In genomic region chr17:31309281-31309793, GRCm38 (mm10) we compare ENCODE assay signal across 11 mouse cellular contexts. TPM values are rescaled to one million over a fixed set of nuclear protein-coding genes. Genes with fewer than 3 reads are reported as not detected.
DNase-seq lines count a peak whose midpoint lies in the region; ATAC-seq and TF ChIP-seq lines count a peak whose summit lies in the region.
"Had no signal": no experiment of that assay in that cellular context is flagged by ENCODE, and none has a peak within 500 bp of the region (broad histone marks: within the 10 kb centered on the region; RNA-seq: fewer than 3 reads in every experiment).

No protein-coding gene starts in this region.

- no peaks in the 10 kb centered on the region for H3K27me3 ChIP-seq in forebrain, postnatal 0 days (ENCODE audit: insufficient read depth, low read length)
- H3K27me3 ChIP-seq in forebrain, embryonic 13.5 days = no peaks in the 10 kb centered on the region
- H3K27me3 ChIP-seq in Patski = no peaks in the 10 kb centered on the region
- no peaks in the 10 kb centered on the region for H3K27me3 ChIP-seq in hindbrain, embryonic 10.5 days (ENCODE audit: insufficient read depth, poor library complexity, severe bottlenecking)
- no peaks in the 10 kb centered on the region for H3K27me3 ChIP-seq in midbrain, postnatal 0 days (ENCODE audit: insufficient read depth, low read length)

- H3K9ac ChIP-seq in forebrain, postnatal 0 days = no peak overlapping the region
- no peak overlapping the region for H3K9ac ChIP-seq in forebrain, embryonic 13.5 days
- H3K9ac ChIP-seq in midbrain, postnatal 0 days (replicated peaks; ENCODE audit: low read length, poor library complexity, severe bottlenecking) = no peak overlapping the region

- no peak overlapping the region for H3K4me2 ChIP-seq in forebrain, postnatal 0 days (ENCODE audit: low read depth)
- no peak overlapping the region for H3K4me2 ChIP-seq in forebrain, embryonic 13.5 days
- H3K4me2 ChIP-seq in midbrain, postnatal 0 days (ENCODE audit: low read depth, low read length, poor library complexity, severe bottlenecking) = no peak overlapping the region

- DNase-seq in forebrain, postnatal 0 days = no peak
- peak; percentile 78 for DNase-seq in Patski (ENCODE audit: low read depth, low spot score)
- DNase-seq in hindbrain, embryonic 10.5 days (ENCODE audit: low spot score) = peak; percentile 58
- peak; percentile 74 for DNase-seq in midbrain, postnatal 0 days (ENCODE audit: low spot score)
- DNase-seq in urinary bladder, postnatal 10 days (ENCODE audit: low spot score) = no peak
- no peak for DNase-seq in spleen, postnatal 4 days (ENCODE audit: low spot score in 2 of 2)
- DNase-seq in kidney, postnatal 14 days = no peak
- DNase-seq: heart, postnatal 36 days; layer of hippocampus, adult 9-11 months; thymus, postnatal 4 days had no signal

- 0 out of 2 replicates have a peak, but pooled peaks cover 3% of the 10 kb centered on the region for H3K36me3 ChIP-seq in forebrain, postnatal 0 days (ENCODE audit: insufficient read depth)
- H3K36me3 ChIP-seq in forebrain, embryonic 13.5 days (ENCODE audit: poor library complexity, severe bottlenecking) = no peaks in the 10 kb centered on the region
- 0 out of 2 replicates have a peak, but pooled peaks cover 5% of the 10 kb centered on the region for H3K36me3 ChIP-seq in hindbrain, embryonic 10.5 days
- 0 out of 2 replicates have a peak, but pooled peaks cover 4% of the 10 kb centered on the region for H3K36me3 ChIP-seq in midbrain, postnatal 0 days (ENCODE audit: insufficient read depth, low read length)

- TF ChIP-seq CTCF in forebrain, postnatal 0 days (IDR thresholded peaks at IDR 0.05; ENCODE audit: low read depth) = no peak
- TF ChIP-seq CTCF in Patski (IDR thresholded peaks at IDR 0.05) = no peak
- no peak for TF ChIP-seq CTCF in midbrain, postnatal 0 days (IDR thresholded peaks at IDR 0.05)

- H3K27ac ChIP-seq in forebrain, postnatal 0 days (ENCODE audit: low read depth, low read length) = no peak overlapping the region
- H3K27ac ChIP-seq in forebrain, embryonic 13.5 days = no peak overlapping the region
- H3K27ac ChIP-seq in hindbrain, embryonic 10.5 days = peak overlapping the region; percentile 70
- H3K27ac ChIP-seq in midbrain, postnatal 0 days (ENCODE audit: low read depth, low read length) = no peak overlapping the region

- H3K4me3 ChIP-seq in forebrain, postnatal 0 days (ENCODE audit: low read depth, low read length) = no peak overlapping the region
- no peak overlapping the region for H3K4me3 ChIP-seq in forebrain, embryonic 13.5 days
- no peak overlapping the region for H3K4me3 ChIP-seq in hindbrain, embryonic 10.5 days
- H3K4me3 ChIP-seq in midbrain, postnatal 0 days (ENCODE audit: low read depth, low read length) = no peak overlapping the region

- H3K4me1 ChIP-seq in forebrain, postnatal 0 days (ENCODE audit: insufficient read depth) = no peaks in the 10 kb centered on the region
- H3K4me1 ChIP-seq in forebrain, embryonic 13.5 days = no peaks in the 10 kb centered on the region
- H3K4me1 ChIP-seq in hindbrain, embryonic 10.5 days (replicated peaks) = peaks cover 52% of the 10 kb centered on the region
- H3K4me1 ChIP-seq in midbrain, postnatal 0 days (ENCODE audit: insufficient read depth, low read length) = no peaks in the 10 kb centered on the region

- 53% methylated on average over 6 of the region's 6 CpGs for WGBS in forebrain, postnatal 0 days
- WGBS in forebrain, embryonic 13.5 days = 67% methylated on average over 6 of the region's 6 CpGs
- WGBS in hindbrain, embryonic 10.5 days = 44% methylated on average over 6 of the region's 6 CpGs
- WGBS in midbrain, postnatal 0 days = 45% methylated on average over 6 of the region's 6 CpGs

- CTCF ChIA-PET in Patski (lab: Charles Lee) = interaction anchor here (1.0 to 1.4 kb wide), 3 partner anchors 8 to 16 kb away, joined by 3 to 5 read pairs (median 4); no protein-coding TSS in a partner anchor

- in situ Hi-C loops in Patski (cut with MboI; ENCODE audit: low pct_unique_long_range_greater_than_20kb) = no loop called here

- POLR2A ChIA-PET in Patski (lab: Charles Lee) = no interaction called here

- H3K9me3 ChIP-seq in forebrain, postnatal 0 days (ENCODE audit: low read length) = no peaks in the 10 kb centered on the region
- H3K9me3 ChIP-seq in forebrain, embryonic 13.5 days (replicated peaks) = no peaks in the 10 kb centered on the region; the same call in 1 of the 2 replicates
- H3K9me3 ChIP-seq in hindbrain, embryonic 10.5 days = no peaks in the 10 kb centered on the region
- no peaks in the 10 kb centered on the region for H3K9me3 ChIP-seq in midbrain, postnatal 0 days (ENCODE audit: low read length)

- ATAC-seq in forebrain, postnatal 0 days = peak; percentile 48
- no peak for ATAC-seq in forebrain, embryonic 13.5 days
- peak; percentile 58 for ATAC-seq in Patski
- no peak for ATAC-seq in midbrain, postnatal 0 days (ENCODE audit: low FRiP score)

RNA-seq across cellular contexts. Expression of gene Slc37a1, which starts 22.7 kb away (rescaled TPM):
- 10.0 and 15.3 TPM in 2 replicates for total RNA-seq in forebrain, postnatal 0 days (2014; rRNA removed)
- polyA plus RNA-seq in forebrain, postnatal 0 days (2015; fragmentation: Nextera tagmentation; extraction: Ambion mirVana) = 4.7 and 6.7 TPM in 2 replicates
- polyA plus RNA-seq in forebrain, embryonic 13.5 days (2015; fragmentation: Nextera tagmentation; extraction: Ambion mirVana) = 10.4 and 11.4 TPM in 2 replicates
- 4.5 TPM for polyA plus RNA-seq in Patski (2021)
- polyA plus RNA-seq in hindbrain, embryonic 10.5 days (2016; fragmentation: Nextera tagmentation; extraction: Ambion mirVana) = 9.0 and 17.3 TPM in 2 replicates
- 11.0 and 12.7 TPM in 2 replicates for total RNA-seq in midbrain, postnatal 0 days (2014; rRNA removed)
- 6.9 and 7.6 TPM in 2 replicates for polyA plus RNA-seq in midbrain, postnatal 0 days (2015; fragmentation: Nextera tagmentation; extraction: Ambion mirVana)

RNA-seq across cellular contexts. Expression of gene Rsph1, which starts 32.2 kb away (rescaled TPM):
- total RNA-seq in forebrain, postnatal 0 days (2014; rRNA removed) = 2.8 and 6.0 TPM in 2 replicates
- 6.9 and 11.3 TPM in 2 replicates for polyA plus RNA-seq in forebrain, postnatal 0 days (2015; fragmentation: Nextera tagmentation; extraction: Ambion mirVana)
- 4.0 and 5.2 TPM in 2 replicates for polyA plus RNA-seq in forebrain, embryonic 13.5 days (2015; fragmentation: Nextera tagmentation; extraction: Ambion mirVana)
- 3.1 TPM for polyA plus RNA-seq in Patski (2021)
- polyA plus RNA-seq in hindbrain, embryonic 10.5 days (2016; fragmentation: Nextera tagmentation; extraction: Ambion mirVana) = 4.1 and 7.7 TPM in 2 replicates
- 2.8 and 3.5 TPM in 2 replicates for total RNA-seq in midbrain, postnatal 0 days (2014; rRNA removed)
- polyA plus RNA-seq in midbrain, postnatal 0 days (2015; fragmentation: Nextera tagmentation; extraction: Ambion mirVana) = 6.0 and 8.5 TPM in 2 replicates

Comparison
In these comparisons a context has a peak if more than half of its experiments do, and no peak if none do; other contexts are left out.
1. ATAC-seq: peak in forebrain, postnatal 0 days (single experiment) and Patski (single experiment); none in forebrain, embryonic 13.5 days (single experiment) and midbrain, postnatal 0 days (single experiment).
2. DNase-seq: peak in Patski (single experiment), hindbrain, embryonic 10.5 days (single experiment) and midbrain, postnatal 0 days (single experiment); none in forebrain, postnatal 0 days (single experiment), urinary bladder, postnatal 10 days (single experiment), spleen, postnatal 4 days (0 of 2) and kidney, postnatal 14 days (single experiment).